In genomic region chr6:141576646-141577200, GRCm38 (mm10) we compare ENCODE assay signal across 18 mouse cellular contexts. TPM values are rescaled to one million over a fixed set of nuclear protein-coding genes. Genes with fewer than 3 reads are reported as not detected.
A peak's percentile ranks its signal among the peaks of the same experiment; 100 is the strongest.
DNase-seq lines count a peak whose midpoint lies in the region; ATAC-seq and TF ChIP-seq lines count a peak whose summit lies in the region.
"Had no signal": no experiment of that assay in that cellular context is flagged by ENCODE, and none has a peak within 500 bp of the region (broad histone marks: within the 10 kb centered on the region; RNA-seq: fewer than 3 reads in every experiment).

No protein-coding gene starts in this region.

- H3K9ac ChIP-seq in forebrain, embryonic 11.5 days (ENCODE audit: low read length), result no peak overlapping the region
- no peak overlapping the region for H3K9ac ChIP-seq in MEL (ENCODE audit: control insufficient read depth, low read depth, low read length, poor library complexity, severe bottlenecking)
- no peak overlapping the region for H3K9ac ChIP-seq in midbrain, embryonic 13.5 days (replicated peaks)
- H3K9ac ChIP-seq: embryonic facial prominence, embryonic 15.5 days; lung, embryonic 15.5 days; neural tube, embryonic 15.5 days had no signal

- TF ChIP-seq CTCF in layer of hippocampus, adult 2 months (conservative IDR thresholded peaks at IDR 0.05), result peak; percentile 83
- no peak for TF ChIP-seq CTCF in MEL (IDR thresholded peaks at IDR 0.05 in 2 of 3, conservative IDR thresholded peaks at IDR 0.05 in 1 of 3; ENCODE audit: control insufficient read depth in 1 of 3, insufficient read depth in 1 of 3, low read depth in 2 of 3, low read length in 3 of 3, poor library complexity in 1 of 3, severe bottlenecking in 1 of 3)

- no peak overlapping the region for H3K4me2 ChIP-seq in forebrain, embryonic 11.5 days (ENCODE audit: low read depth, low read length, severe bottlenecking)
- no peak overlapping the region for H3K4me2 ChIP-seq in midbrain, embryonic 13.5 days (replicated peaks)
- H3K4me2 ChIP-seq: embryonic facial prominence, embryonic 15.5 days; lung, embryonic 15.5 days; neural tube, embryonic 15.5 days had no signal

- no peaks in the 10 kb centered on the region for H3K27me3 ChIP-seq in forebrain, embryonic 11.5 days (ENCODE audit: control insufficient read depth, insufficient read depth, low read length)
- no peaks in the 10 kb centered on the region for H3K27me3 ChIP-seq in forebrain, embryonic 10.5 days (ENCODE audit: poor library complexity, severe bottlenecking)
- H3K27me3 ChIP-seq in MEL (ENCODE audit: control insufficient read depth in 1 of 2, insufficient read depth in 2 of 2, low read length in 2 of 2), result no peaks in the 10 kb centered on the region
- no peaks in the 10 kb centered on the region for H3K27me3 ChIP-seq in midbrain, embryonic 13.5 days
- H3K27me3 ChIP-seq: embryonic facial prominence, embryonic 15.5 days; lung, embryonic 15.5 days; neural tube, embryonic 15.5 days had no signal

- DNase-seq in forebrain, embryonic 11.5 days (ENCODE audit: low spot score), result no peak
- DNase-seq in forebrain, embryonic 10.5 days (ENCODE audit: extremely low spot score, low spot score), result no peak
- DNase-seq in layer of hippocampus, adult 2 months (ENCODE audit: low spot score in 2 of 2), result no peak
- DNase-seq in layer of hippocampus, postnatal 10 days (ENCODE audit: low spot score in 2 of 2), result no peak
- no peak for DNase-seq in MEL (ENCODE audit: low read depth, low spot score)
- no peak for DNase-seq in layer of hippocampus, adult 9-10 months (ENCODE audit: low spot score)
- DNase-seq: B cell, adult 2 months; kidney, adult 8-10 months; right cerebral cortex, postnatal 25 days had no signal

- no peaks in the 10 kb centered on the region for H3K36me3 ChIP-seq in forebrain, embryonic 11.5 days (ENCODE audit: control insufficient read depth, insufficient read depth, low read length)
- H3K36me3 ChIP-seq in forebrain, embryonic 10.5 days (replicated peaks), result no peaks in the 10 kb centered on the region
- H3K36me3 ChIP-seq in MEL (ENCODE audit: control insufficient read depth in 1 of 2, insufficient read depth in 2 of 2, low read length in 2 of 2), result no peaks in the 10 kb centered on the region
- H3K36me3 ChIP-seq in midbrain, embryonic 13.5 days, result no peaks in the 10 kb centered on the region
- H3K36me3 ChIP-seq: embryonic facial prominence, embryonic 15.5 days; heart, embryonic 10.5 days; lung, embryonic 15.5 days; neural tube, embryonic 15.5 days had no signal

- H3K4me3 ChIP-seq in forebrain, embryonic 11.5 days (ENCODE audit: low read depth, low read length), result no peak overlapping the region
- H3K4me3 ChIP-seq in forebrain, embryonic 10.5 days, result no peak overlapping the region
- no peak overlapping the region for H3K4me3 ChIP-seq in layer of hippocampus, adult 2 months
- H3K4me3 ChIP-seq in MEL (ENCODE audit: control insufficient read depth in 1 of 2, insufficient read depth in 1 of 2, low read depth in 2 of 2, low read length in 2 of 2), result no peak overlapping the region
- no peak overlapping the region for H3K4me3 ChIP-seq in midbrain, embryonic 13.5 days (replicated peaks)
- H3K4me3 ChIP-seq: embryonic facial prominence, embryonic 15.5 days; heart, embryonic 10.5 days; lung, embryonic 15.5 days; neural tube, embryonic 15.5 days had no signal

- peak; percentile 3 for TF ChIP-seq RAD21 in MEL (IDR thresholded peaks at IDR 0.05; ENCODE audit: low read depth, low read length)

- TF ChIP-seq EP300 in MEL (IDR thresholded peaks at IDR 0.05; ENCODE audit: low read depth in 1 of 2, low read length in 2 of 2), result no peak

- no peak overlapping the region for H3K27ac ChIP-seq in forebrain, embryonic 11.5 days (ENCODE audit: low read depth, low read length)
- H3K27ac ChIP-seq in forebrain, embryonic 10.5 days, result no peak overlapping the region
- no peak overlapping the region for H3K27ac ChIP-seq in layer of hippocampus, adult 2 months
- H3K27ac ChIP-seq in MEL (ENCODE audit: control insufficient read depth, low read depth, low read length), result no peak overlapping the region
- no peak overlapping the region for H3K27ac ChIP-seq in midbrain, embryonic 13.5 days
- H3K27ac ChIP-seq: embryonic facial prominence, embryonic 15.5 days; heart, embryonic 10.5 days; lung, embryonic 15.5 days; neural tube, embryonic 15.5 days had no signal

- WGBS in forebrain, embryonic 11.5 days, result 33% methylated on average over 3 of the region's 3 CpGs
- 41% methylated on average over 3 of the region's 3 CpGs for WGBS in forebrain, embryonic 10.5 days
- 48% methylated on average over 3 of the region's 3 CpGs for WGBS in midbrain, embryonic 13.5 days

- no peak for TF ChIP-seq POLR2A in MEL (IDR thresholded peaks at IDR 0.05; ENCODE audit: control insufficient read depth in 1 of 2, insufficient read depth in 1 of 2, low read depth in 1 of 2, low read length in 2 of 2, poor library complexity in 1 of 2)

- 0 out of 2 replicates have a peak, but pooled peaks have one; percentile 33 for ATAC-seq in forebrain, embryonic 11.5 days (replicated peaks; ENCODE audit: low FRiP score)
- peak; percentile 66; the same call in 1 of the 2 replicates for ATAC-seq in midbrain, embryonic 13.5 days
- ATAC-seq in inflammation-experienced regulatory T-cells, adult 6 months, result no peak

- H3K9me3 ChIP-seq in forebrain, embryonic 11.5 days (ENCODE audit: control insufficient read depth, low read length), result no peaks in the 10 kb centered on the region
- H3K9me3 ChIP-seq in forebrain, embryonic 10.5 days, result no peaks in the 10 kb centered on the region
- H3K9me3 ChIP-seq in MEL (replicated peaks; ENCODE audit: insufficient read depth, low read length), result no peaks in the 10 kb centered on the region
- no peaks in the 10 kb centered on the region for H3K9me3 ChIP-seq in midbrain, embryonic 13.5 days
- H3K9me3 ChIP-seq: embryonic facial prominence, embryonic 15.5 days; heart, embryonic 10.5 days; lung, embryonic 15.5 days; neural tube, embryonic 15.5 days had no signal

- H3K79me2 ChIP-seq in MEL (ENCODE audit: control insufficient read depth, insufficient read depth, low read length, poor library complexity), result no peaks in the 10 kb centered on the region

- no peaks in the 10 kb centered on the region for H3K4me1 ChIP-seq in forebrain, embryonic 11.5 days (replicated peaks; ENCODE audit: control insufficient read depth, insufficient read depth, low read length)
- no peaks in the 10 kb centered on the region for H3K4me1 ChIP-seq in forebrain, embryonic 10.5 days
- no peaks in the 10 kb centered on the region for H3K4me1 ChIP-seq in MEL (ENCODE audit: control insufficient read depth in 1 of 2, insufficient read depth in 2 of 2, low read length in 2 of 2)
- H3K4me1 ChIP-seq in midbrain, embryonic 13.5 days (replicated peaks), result no peaks in the 10 kb centered on the region
- H3K4me1 ChIP-seq: embryonic facial prominence, embryonic 15.5 days; heart, embryonic 10.5 days; lung, embryonic 15.5 days; neural tube, embryonic 15.5 days had no signal

TF ChIP-seq in MEL, 35 proteins besides CTCF, POLR2A, EP300 and RAD21:
- TF ChIP-seq ZKSCAN1 (IDR thresholded peaks at IDR 0.05; ENCODE audit: low read depth, low read length) (no peak), TBP (IDR thresholded peaks at IDR 0.05; ENCODE audit: low read depth, low read length) (no peak), HCFC1 (IDR thresholded peaks at IDR 0.05; ENCODE audit: low read depth, low read length) (no peak), SIN3A (IDR thresholded peaks at IDR 0.05; ENCODE audit: low read length) (no peak), GATA1 (IDR thresholded peaks at IDR 0.05; ENCODE audit: low read depth, low read length) (no peak), CHD2 (IDR thresholded peaks at IDR 0.05; ENCODE audit: low read length) (no peak), SMC3 (IDR thresholded peaks at IDR 0.05; ENCODE audit: low read depth, low read length) (no peak), CHD1 (IDR thresholded peaks at IDR 0.05; ENCODE audit: low read depth, low read length) (no peak), RCOR1 (IDR thresholded peaks at IDR 0.05; ENCODE audit: low read depth, low read length) (no peak), UBTF (IDR thresholded peaks at IDR 0.05; ENCODE audit: borderline replicate concordance, insufficient read depth, low read depth, low read length) (no peak), GABPA (IDR thresholded peaks at IDR 0.05; ENCODE audit: low read depth, low read length) (no peak), ZMIZ1 (IDR thresholded peaks at IDR 0.05; ENCODE audit: low read depth, low read length) (no peak), ELF1 (IDR thresholded peaks at IDR 0.05; ENCODE audit: low read depth, low read length) (no peak)

RNA-seq across cellular contexts. Expression of gene Slco1c1, which starts 52.6 kb away (rescaled TPM):
- 0.39 and 1.1 TPM in 2 replicates for polyA plus RNA-seq in forebrain, embryonic 11.5 days (2014; fragmentation: Nextera tagmentation; extraction: Ambion mirVana)
- polyA plus RNA-seq in forebrain, embryonic 10.5 days (2016; fragmentation: Nextera tagmentation; extraction: Ambion mirVana), result 0.18 and 0.20 TPM in 2 replicates
- total RNA-seq in layer of hippocampus, adult 2 months (2021), result 10 to 100 TPM; 41.5 to 51.6 TPM
- total RNA-seq in layer of hippocampus, postnatal 10 days (2021), result 10 to 100 TPM; 90.8 to 92.4 TPM
- total RNA-seq in MEL (2012; rRNA removed), result not detected in 2 replicates
- polyA plus RNA-seq in MEL (2012; ENCODE audit: insufficient read depth in 1 of 2, insufficient read length in 2 of 2, low read depth in 1 of 2, low replicate concordance in 2 of 2, missing spikeins in 1 of 2), result not detected
- polyA plus RNA-seq in midbrain, embryonic 13.5 days (2015; fragmentation: Nextera tagmentation; extraction: Ambion mirVana), result 6.4 and 6.9 TPM in 2 replicates
- not detected for polyA plus RNA-seq in inflammation-experienced regulatory T-cells, adult 6 months (2017; shearing (Covaris generic))
- total RNA-seq: hematopoietic stem cell, adult 5-6 weeks had no signal
- polyA plus RNA-seq: heart, embryonic 10.5 days; lung, embryonic 15.5 days; thymus, postnatal 0 days had no signal

RNA-seq across cellular contexts. Expression of gene Slco1b2, which starts 52.6 kb away (rescaled TPM):
- polyA plus RNA-seq in forebrain, embryonic 11.5 days (2014; fragmentation: Nextera tagmentation; extraction: Ambion mirVana), result not detected in 2 replicates
- polyA plus RNA-seq in forebrain, embryonic 10.5 days (2016; fragmentation: Nextera tagmentation; extraction: Ambion mirVana), result not detected in 2 replicates
- total RNA-seq in layer of hippocampus, adult 2 months (2021), result under 1 TPM in 1 of 2 experiments, not detected in 1; 0.12 TPM
- total RNA-seq in layer of hippocampus, postnatal 10 days (2021), result not detected
- not detected in 2 replicates for total RNA-seq in MEL (2012; rRNA removed)
- not detected for polyA plus RNA-seq in MEL (2012; ENCODE audit: insufficient read depth in 1 of 2, insufficient read length in 2 of 2, low read depth in 1 of 2, low replicate concordance in 2 of 2, missing spikeins in 1 of 2)
- polyA plus RNA-seq in midbrain, embryonic 13.5 days (2015; fragmentation: Nextera tagmentation; extraction: Ambion mirVana), result not detected in 2 replicates
- polyA plus RNA-seq in inflammation-experienced regulatory T-cells, adult 6 months (2017; shearing (Covaris generic)), result not detected
- total RNA-seq: hematopoietic stem cell, adult 5-6 weeks had no signal
- polyA plus RNA-seq: embryonic facial prominence, embryonic 15.5 days; heart, embryonic 10.5 days; limb, embryonic 11.5 days; lung, embryonic 15.5 days; neural tube, embryonic 15.5 days; thymus, postnatal 0 days had no signal
